Mouse (Mus musculus) kidney, postnatal 0 days (tissue): ENCODE measurements around the gene Gid8. TPM values are rescaled to one million over a fixed set of nuclear protein-coding genes. Genes with fewer than 3 reads are reported as not detected.
"Not testable (repeated sequence)": the region's sequence is repeated elsewhere in the genome, so short reads cannot be mapped to it uniquely, and the experiment has no call there.

Source experiments
- ATAC-seq: fragments of 200-750 bp; cut with Nextera tagmentation; replicated peaks from 2 replicates; pipeline ENCODE4 v1.8.0; 2017; ENCODE audit warnings: low read depth, moderate number of reproducible peaks, moderate TSS enrichment, moderate library complexity; ENCODE audit not compliant: low FRiP score
- DNase-seq: peaks from one replicate; pipeline ENCODE4 v3.0.0-alpha.2; 2016; ENCODE audit warnings: low spot score
- H3K27ac ChIP-seq: fragments of 300-500 bp; sonication (generic); 2 replicates; pipeline ENCODE4 v1.5.1; 2014; ENCODE audit warnings: mild to moderate bottlenecking
- H3K27me3 ChIP-seq: fragments of 300-500 bp; sonication (generic); 2 replicates; pipeline ENCODE4 v1.6.1; 2014; ENCODE audit warnings: low read length, mixed read lengths; ENCODE audit not compliant: insufficient read depth
- H3K36me3 ChIP-seq: fragments of 300-500 bp; sonication (generic); 2 replicates; pipeline ENCODE4 v1.6.1; 2014; ENCODE audit warnings: low read length, mixed read lengths; ENCODE audit not compliant: insufficient read depth
- H3K4me1 ChIP-seq: fragments of 300-500 bp; sonication (generic); replicated peaks from 2 replicates; pipeline ENCODE4 v1.6.1; 2014; ENCODE audit warnings: antibody characterized with exemption, low read length, mixed read lengths; ENCODE audit not compliant: insufficient read depth
- H3K4me2 ChIP-seq: fragments of 300-500 bp; sonication (generic); 2 replicates; pipeline ENCODE4 v1.6.1; 2014; ENCODE audit warnings: mild to moderate bottlenecking, low read length, moderate library complexity, mixed read lengths
- H3K4me3 ChIP-seq: fragments of 300-500 bp; sonication (generic); replicated peaks from 2 replicates; pipeline ENCODE4 v1.5.1; 2014; ENCODE audit warnings: low read depth, low read length
- H3K9ac ChIP-seq: fragments of 300-500 bp; sonication (generic); 2 replicates; pipeline ENCODE4 v1.6.1; 2014; ENCODE audit warnings: low read depth, low read length
- H3K9me3 ChIP-seq: fragments of 300-500 bp; sonication (generic); replicated peaks from 2 replicates; pipeline ENCODE4 v1.6.1; 2016; ENCODE audit warnings: low read length, inconsistent platforms, mixed read lengths
- CTCF ChIP-seq: IDR thresholded peaks from 2 replicates; pipeline ENCODE4 v1.5.1; 2016; ENCODE audit warnings: antibody characterized with exemption, low read depth, mild to moderate bottlenecking, moderate library complexity
- WGBS: fragments of 180-500 bp; shearing (Covaris S2); extraction: QIAGEN DNeasy Blood & Tissue Kit; methylation state at CpG from one replicate; pipeline ENCODE4 v1.1.7; 2014; 5-methylcytosine and 5-hydroxymethylcytosine counted together
- polyA plus RNA-seq: library from polyadenylated mRNA; unstranded; fragments of >200 nt; fragmentation: Nextera tagmentation; extraction: Ambion mirVana; gene quantifications from 2 replicates; pipeline ENCODE4 v1.2.1, GENCODE M21; 2015

Gid8 gene
- polyA plus RNA-seq, 1 experiment from 2014 or later = 48.1 TPM

GRCm38 (mm10) chr2:180705975-180706374, 3.9 kb upstream of the Gid8 start:
- WGBS = 97% methylated on average over 5 of the region's 5 CpGs
- Histone ChIP-seq H3K27ac (no peak overlapping the region), H3K36me3 (no peaks in the 10 kb centered on the region), H3K27me3 (no peaks in the 10 kb centered on the region), H3K9ac (no peak overlapping the region), H3K9me3 (no peaks in the 10 kb centered on the region), H3K4me3 (no peak overlapping the region), H3K4me1 (peaks cover 30% of the 10 kb centered on the region), H3K4me2 (no peak overlapping the region)
- ATAC-seq (no peak), DNase-seq (no peak)
- TF ChIP-seq CTCF = no peak

GRCm38 (mm10) chr2:180709023-180709922, 644 bp upstream of the Gid8 start:
- H3K4me1 ChIP-seq = peaks cover 16% of the 10 kb centered on the region; the same call in 1 of the 2 replicates
- H3K27ac ChIP-seq = peak overlapping the region; percentile 94
- peaks cover 4% of the 10 kb centered on the region; the same call in 1 of the 2 replicates for H3K36me3 ChIP-seq
- peak overlapping the region; percentile 85 for H3K4me2 ChIP-seq
- no peak for TF ChIP-seq CTCF
- H3K9ac ChIP-seq = peak overlapping the region; percentile 94
- H3K9me3 ChIP-seq = no peaks in the 10 kb centered on the region
- ATAC-seq (peak; percentile 37), DNase-seq (no peak)
- no peaks in the 10 kb centered on the region for H3K27me3 ChIP-seq
- H3K4me3 ChIP-seq = peak overlapping the region; percentile 88
- WGBS = under 1% methylated on average over 39 of the region's 39 CpGs

- TF ChIP-seq CTCF = no peak
- peak; percentile 44 for DNase-seq
- Histone ChIP-seq H3K36me3 (peaks cover 10% of the 10 kb centered on the region; the same call in 1 of the 2 replicates), H3K27ac (peak overlapping the region; percentile 94), H3K4me2 (peak overlapping the region; percentile 70), H3K9me3 (no peaks in the 10 kb centered on the region), H3K27me3 (no peaks in the 10 kb centered on the region), H3K9ac (peak overlapping the region; percentile 94), H3K4me3 (peak overlapping the region; percentile 88), H3K4me1 (0 out of 2 replicates have a peak, but pooled peaks cover 8% of the 10 kb centered on the region)
- ATAC-seq = no peak; the same call in none of the 2 replicates
- 2% methylated on average over 59 of the region's 64 CpGs for WGBS
Measured at GRCm38 (mm10) chr2:180710276-180711155, 599 bp downstream of the Gid8 start.

- H3K4me3 ChIP-seq = no peak overlapping the region
- no peak overlapping the region for H3K27ac ChIP-seq
- H3K4me1 ChIP-seq = 0 out of 2 replicates have a peak, but pooled peaks cover 8% of the 10 kb centered on the region
- no peak for TF ChIP-seq CTCF
- H3K4me2 ChIP-seq = peak overlapping the region; percentile 70
- peaks cover 12% of the 10 kb centered on the region; the same call in 1 of the 2 replicates for H3K36me3 ChIP-seq
- no peaks in the 10 kb centered on the region for H3K9me3 ChIP-seq
- H3K9ac ChIP-seq = no peak overlapping the region
- DNase-seq = no peak
- ATAC-seq = no peak
- WGBS = 52% methylated on average over 4 of the region's 4 CpGs
- H3K27me3 ChIP-seq = no peaks in the 10 kb centered on the region
Measured at GRCm38 (mm10) chr2:180711527-180711926, 1.6 kb downstream of the Gid8 start.

- Histone ChIP-seq H3K36me3 (peaks cover 17% of the 10 kb centered on the region; the same call in 1 of the 2 replicates), H3K9ac (no peak overlapping the region), H3K4me1 (0 out of 2 replicates have a peak, but pooled peaks cover 8% of the 10 kb centered on the region), H3K9me3 (no peaks in the 10 kb centered on the region), H3K4me2 (no peak overlapping the region), H3K4me3 (no peak overlapping the region), H3K27ac (no peak overlapping the region), H3K27me3 (no peaks in the 10 kb centered on the region)
- no peak for TF ChIP-seq CTCF
- ATAC-seq (no peak), DNase-seq (no peak)
- WGBS = 93% methylated on average over 5 of the region's 5 CpGs
Measured at GRCm38 (mm10) chr2:180712037-180712689, 2.2 kb downstream of the Gid8 start.

- not testable (repeated sequence) for H3K4me2 ChIP-seq, H3K27ac ChIP-seq, H3K9ac ChIP-seq, H3K27me3 ChIP-seq, H3K9me3 ChIP-seq, DNase-seq, ATAC-seq, H3K4me3 ChIP-seq
- peaks cover 51% of the 10 kb centered on the region for H3K36me3 ChIP-seq
- 86% methylated on average over 5 of the region's 5 CpGs for WGBS
- 0 out of 2 replicates have a peak, but pooled peaks cover 10% of the 10 kb centered on the region for H3K4me1 ChIP-seq
Measured at GRCm38 (mm10) chr2:180722748-180723147, 12.8 kb downstream of the Gid8 start.
